Comparison of ENCODE assay signal across 8 mouse cellular contexts in the genomic region with DNA sequence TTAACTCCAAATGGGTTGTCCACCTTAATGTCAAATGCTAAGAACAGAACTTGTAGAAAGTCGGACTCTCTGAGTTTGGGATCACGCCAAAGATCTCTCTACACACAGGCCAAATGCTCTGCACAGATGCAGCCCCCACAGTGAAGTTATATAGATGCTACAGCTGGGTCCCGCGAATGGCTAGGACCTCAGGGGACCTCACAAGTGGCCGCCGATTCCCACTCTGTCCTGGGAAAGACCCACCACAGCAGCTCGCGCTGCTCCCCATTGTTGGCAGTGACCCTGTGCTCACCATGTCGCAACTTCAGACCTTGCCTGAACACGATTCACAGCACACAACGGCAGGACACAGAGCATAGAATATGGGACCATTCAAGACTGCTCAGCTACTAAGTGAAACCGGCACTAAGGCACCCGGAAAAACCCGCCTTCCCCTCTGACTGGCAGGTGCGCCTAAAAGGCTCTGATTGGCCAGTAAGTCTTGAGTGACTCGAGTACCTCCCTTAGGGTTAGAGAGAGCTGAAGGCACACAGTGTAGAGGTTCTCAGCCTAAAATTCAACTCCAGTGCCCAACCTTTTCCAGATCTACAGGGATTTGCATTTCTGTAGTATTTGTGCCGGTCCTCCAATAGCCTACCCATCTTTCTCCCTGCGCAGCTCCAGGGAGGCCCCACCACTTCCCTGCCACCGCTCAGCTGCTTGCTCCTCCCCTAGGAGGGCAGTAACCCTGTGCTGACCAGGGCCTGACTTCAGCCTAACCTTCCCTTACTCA. TPM values are rescaled to one million over a fixed set of nuclear protein-coding genes. Genes with fewer than 3 reads are reported as not detected.
DNase-seq lines count a peak whose midpoint lies in the region; ATAC-seq and TF ChIP-seq lines count a peak whose summit lies in the region.

No protein-coding gene starts in this region.

- TF ChIP-seq RAD21 in MEL (IDR thresholded peaks at IDR 0.05; ENCODE audit: low read depth, low read length): no peak

- TF ChIP-seq EP300 in MEL (IDR thresholded peaks at IDR 0.05; ENCODE audit: low read depth in 1 of 2, low read length in 2 of 2): no peak

- TF ChIP-seq CTCF in MEL (IDR thresholded peaks at IDR 0.05 in 2 of 3, conservative IDR thresholded peaks at IDR 0.05 in 1 of 3; ENCODE audit: control insufficient read depth in 1 of 3, insufficient read depth in 1 of 3, low read depth in 2 of 3, low read length in 3 of 3, poor library complexity in 1 of 3, severe bottlenecking in 1 of 3): no peak
- TF ChIP-seq CTCF in cerebellum, adult 2 months (IDR thresholded peaks at IDR 0.05; ENCODE audit: borderline replicate concordance, insufficient read depth, low read depth, low read length): no peak

- WGBS in cerebellum, adult 2 months: 2% methylated on average over 19 of the region's 19 CpGs
- WGBS in lung, embryonic 16.5 days: 1% methylated on average over 19 of the region's 19 CpGs

- peak overlapping the region; percentile 77 to 84 for H3K4me3 ChIP-seq in MEL (ENCODE audit: control insufficient read depth in 1 of 2, insufficient read depth in 1 of 2, low read depth in 2 of 2, low read length in 2 of 2)
- peak overlapping the region; percentile 75 for H3K4me3 ChIP-seq in cerebellum, adult 2 months (replicated peaks; ENCODE audit: insufficient read depth, low read depth, low read length)
- peak overlapping the region; percentile 57 for H3K4me3 ChIP-seq in lung, embryonic 16.5 days (ENCODE audit: low read length)

- H3K9ac ChIP-seq in MEL (ENCODE audit: control insufficient read depth, low read depth, low read length, poor library complexity, severe bottlenecking): peak overlapping the region; percentile 78
- peak overlapping the region; percentile 59 for H3K9ac ChIP-seq in lung, embryonic 16.5 days (ENCODE audit: low read length)

- peak overlapping the region; percentile 87 for H3K27ac ChIP-seq in MEL (ENCODE audit: control insufficient read depth, low read depth, low read length)
- peak overlapping the region; percentile 74; the same call in 1 of the 2 replicates for H3K27ac ChIP-seq in cerebellum, adult 2 months (ENCODE audit: insufficient read depth, low read length)
- peak overlapping the region; percentile 85 for H3K27ac ChIP-seq in lung, embryonic 16.5 days (ENCODE audit: low read length)

- no peaks in the 10 kb centered on the region; the same call in 1 of the 2 replicates for H3K79me2 ChIP-seq in MEL (ENCODE audit: control insufficient read depth, insufficient read depth, low read length, poor library complexity)

- H3K9me3 ChIP-seq in MEL (replicated peaks; ENCODE audit: insufficient read depth, low read length): no peaks in the 10 kb centered on the region
- 0 out of 2 replicates have a peak, but pooled peaks cover 2% of the 10 kb centered on the region for H3K9me3 ChIP-seq in lung, embryonic 16.5 days (ENCODE audit: control insufficient read depth, low read length)

- no peaks in the 10 kb centered on the region for H3K4me1 ChIP-seq in MEL (ENCODE audit: control insufficient read depth in 1 of 2, insufficient read depth in 2 of 2, low read length in 2 of 2)
- no peaks in the 10 kb centered on the region for H3K4me1 ChIP-seq in cerebellum, adult 2 months (ENCODE audit: control insufficient read depth, insufficient read depth, low read length)
- H3K4me1 ChIP-seq in lung, embryonic 16.5 days (replicated peaks; ENCODE audit: control insufficient read depth, insufficient read depth, low read length): no peaks in the 10 kb centered on the region

- peak; percentile 100 for ATAC-seq in hematopoietic stem cell, adult 5-6 weeks (replicated peaks in 1 of 2; ENCODE audit: insufficient read depth in 1 of 2, low FRiP score in 2 of 2, low TSS enrichment in 1 of 2, low read depth in 1 of 2, poor library complexity in 2 of 2, severe bottlenecking in 2 of 2)
- peak; percentile 99 for ATAC-seq in lung, embryonic 16.5 days (ENCODE audit: low read depth)

- peak in 1 of 2 experiments; percentile 75; a peak in 2 of 4 replicates for TF ChIP-seq POLR2A in MEL (IDR thresholded peaks at IDR 0.05; ENCODE audit: control insufficient read depth in 1 of 2, insufficient read depth in 1 of 2, low read depth in 1 of 2, low read length in 2 of 2, poor library complexity in 1 of 2)
- TF ChIP-seq POLR2A in cerebellum, adult 2 months (IDR thresholded peaks at IDR 0.05; ENCODE audit: borderline replicate concordance, insufficient read depth, low read length): peak; percentile 42; the same call in 1 of the 2 replicates

- DNase-seq in MEL (ENCODE audit: low read depth, low spot score): peak; percentile 95
- peak; percentile 87 for DNase-seq in cerebellum, adult 2 months
- DNase-seq in forelimb bud, embryonic 11.5 days (ENCODE audit: low read depth, low spot score): peak; percentile 69
- peak; percentile 73 for DNase-seq in layer of hippocampus, adult 9-10 months (ENCODE audit: low spot score)
- DNase-seq in ovary, postnatal 10 days (ENCODE audit: low spot score): peak; percentile 52
- DNase-seq in thymus, postnatal 10 days (ENCODE audit: low spot score in 2 of 2): peak; percentile 76 to 77

- peak overlapping the region; percentile 58 for H3K4me2 ChIP-seq in lung, embryonic 16.5 days (ENCODE audit: low read depth, low read length)

- H3K36me3 ChIP-seq in MEL (ENCODE audit: control insufficient read depth in 1 of 2, insufficient read depth in 2 of 2, low read length in 2 of 2): no peaks in the 10 kb centered on the region
- H3K36me3 ChIP-seq in lung, embryonic 16.5 days (ENCODE audit: control insufficient read depth, insufficient read depth, low read length): no peaks in the 10 kb centered on the region

- no peaks in the 10 kb centered on the region for H3K27me3 ChIP-seq in MEL (ENCODE audit: control insufficient read depth in 1 of 2, insufficient read depth in 2 of 2, low read length in 2 of 2)
- H3K27me3 ChIP-seq in cerebellum, adult 2 months (ENCODE audit: control insufficient read depth, insufficient read depth, low read length): no peaks in the 10 kb centered on the region
- no peaks in the 10 kb centered on the region for H3K27me3 ChIP-seq in lung, embryonic 16.5 days (ENCODE audit: control insufficient read depth, insufficient read depth, low read depth, low read length)

TF ChIP-seq in MEL, 35 proteins besides CTCF, POLR2A, EP300 and RAD21 (continues in another document):
- no peak for TF ChIP-seq USF2 (IDR thresholded peaks at IDR 0.05; ENCODE audit: borderline replicate concordance in 1 of 2, insufficient read depth in 1 of 2, low read depth in 1 of 2, low read length in 2 of 2)
- TF ChIP-seq MYC (IDR thresholded peaks at IDR 0.05; ENCODE audit: low read depth, low read length): no peak
- TF ChIP-seq ZMIZ1 (IDR thresholded peaks at IDR 0.05; ENCODE audit: low read depth, low read length): peak; percentile 62; the same call in 1 of the 2 replicates
- TF ChIP-seq MAFK (IDR thresholded peaks at IDR 0.05; ENCODE audit: borderline replicate concordance, low read depth, low read length): no peak
- peak; percentile 64; the same call in 1 of the 2 replicates for TF ChIP-seq NELFE (IDR thresholded peaks at IDR 0.05; ENCODE audit: low read depth, low read length)
- no peak for TF ChIP-seq MYB (IDR thresholded peaks at IDR 0.05; ENCODE audit: low read depth, low read length)
- TF ChIP-seq ZNF384 (IDR thresholded peaks at IDR 0.05; ENCODE audit: low read depth, low read length): no peak
- no peak for TF ChIP-seq CHD1 (IDR thresholded peaks at IDR 0.05; ENCODE audit: low read depth, low read length)
- peak; percentile 59 for TF ChIP-seq SIN3A (IDR thresholded peaks at IDR 0.05; ENCODE audit: low read length)
- TF ChIP-seq TBP (IDR thresholded peaks at IDR 0.05; ENCODE audit: low read depth, low read length): peak; percentile 59; the same call in 1 of the 2 replicates
- no peak for TF ChIP-seq GATA1 (IDR thresholded peaks at IDR 0.05; ENCODE audit: low read depth, low read length)

RNA-seq across cellular contexts. Expression of gene Gm17655, which starts 14.5 kb away (rescaled TPM):
- 2.9 and 3.1 TPM in 2 replicates for total RNA-seq in MEL (2012; rRNA removed)
- polyA plus RNA-seq in MEL (2012; ENCODE audit: insufficient read depth in 1 of 2, insufficient read length in 2 of 2, low read depth in 1 of 2, low replicate concordance in 2 of 2, missing spikeins in 1 of 2): 100 to 1,000 TPM in 1 of 2 experiments, 1 to 10 TPM in 1; 2.2 to 259 TPM
- polyA plus RNA-seq in cerebellum, adult 2 months (2012; rRNA removed): 1.6 and 2.1 TPM in 2 replicates
- 1.3 and 4.3 TPM in 2 replicates for total RNA-seq in hematopoietic stem cell, adult 5-6 weeks (2017)
- polyA plus RNA-seq in lung, embryonic 16.5 days (2015; fragmentation: Nextera tagmentation; extraction: Ambion mirVana): 4.8 and 6.0 TPM in 2 replicates

RNA-seq across cellular contexts. Expression of gene Gm35315, which starts 36.4 kb away (rescaled TPM):
- total RNA-seq in MEL (2012; rRNA removed): 1.8 and 2.2 TPM in 2 replicates
- 10 to 100 TPM in 1 of 2 experiments, 1 to 10 TPM in 1; 2.2 to 70.9 TPM for polyA plus RNA-seq in MEL (2012; ENCODE audit: insufficient read depth in 1 of 2, insufficient read length in 2 of 2, low read depth in 1 of 2, low replicate concordance in 2 of 2, missing spikeins in 1 of 2)
- polyA plus RNA-seq in cerebellum, adult 2 months (2012; rRNA removed): 0.78 and 0.79 TPM in 2 replicates
- 1.5 and 4.4 TPM in 2 replicates for total RNA-seq in hematopoietic stem cell, adult 5-6 weeks (2017)
- polyA plus RNA-seq in lung, embryonic 16.5 days (2015; fragmentation: Nextera tagmentation; extraction: Ambion mirVana): 1.4 and 1.6 TPM in 2 replicates

RNA-seq across cellular contexts. Expression of gene Plcxd1, which starts 41.9 kb away (rescaled TPM):
- total RNA-seq in MEL (2012; rRNA removed): 0.46 and 0.77 TPM in 2 replicates
- 1 to 10 TPM in 1 of 2 experiments, not detected in 1; 2.5 TPM for polyA plus RNA-seq in MEL (2012; ENCODE audit: insufficient read depth in 1 of 2, insufficient read length in 2 of 2, low read depth in 1 of 2, low replicate concordance in 2 of 2, missing spikeins in 1 of 2)
- 7.2 and 7.8 TPM in 2 replicates for polyA plus RNA-seq in cerebellum, adult 2 months (2012; rRNA removed)
- total RNA-seq in hematopoietic stem cell, adult 5-6 weeks (2017): 0.38 and 0.45 TPM in 2 replicates
- polyA plus RNA-seq in lung, embryonic 16.5 days (2015; fragmentation: Nextera tagmentation; extraction: Ambion mirVana): 3.0 and 3.9 TPM in 2 replicates

RNA-seq across cellular contexts. Expression of gene Gtpbp6, which starts 50.2 kb away (rescaled TPM):
- 39.7 and 50.2 TPM in 2 replicates for total RNA-seq in MEL (2012; rRNA removed)
- 10 to 100 TPM in 1 of 2 experiments, not detected in 1; 59.1 TPM for polyA plus RNA-seq in MEL (2012; ENCODE audit: insufficient read depth in 1 of 2, insufficient read length in 2 of 2, low read depth in 1 of 2, low replicate concordance in 2 of 2, missing spikeins in 1 of 2)
- 145 and 152 TPM in 2 replicates for polyA plus RNA-seq in cerebellum, adult 2 months (2012; rRNA removed)
- 21.9 and 26.9 TPM in 2 replicates for total RNA-seq in hematopoietic stem cell, adult 5-6 weeks (2017)
- polyA plus RNA-seq in lung, embryonic 16.5 days (2015; fragmentation: Nextera tagmentation; extraction: Ambion mirVana): 34.6 and 34.8 TPM in 2 replicates

RNA-seq across cellular contexts. Expression of gene Zfp605, which starts 52.1 kb away (rescaled TPM):
- total RNA-seq in MEL (2012; rRNA removed): 4.0 and 5.2 TPM in 2 replicates
- polyA plus RNA-seq in MEL (2012; ENCODE audit: insufficient read depth in 1 of 2, insufficient read length in 2 of 2, low read depth in 1 of 2, low replicate concordance in 2 of 2, missing spikeins in 1 of 2): 1 to 10 TPM in 1 of 2 experiments, not detected in 1; 4.7 TPM
- 7.0 and 7.5 TPM in 2 replicates for polyA plus RNA-seq in cerebellum, adult 2 months (2012; rRNA removed)
- 12.0 and 16.3 TPM in 2 replicates for total RNA-seq in hematopoietic stem cell, adult 5-6 weeks (2017)
- polyA plus RNA-seq in lung, embryonic 16.5 days (2015; fragmentation: Nextera tagmentation; extraction: Ambion mirVana): 3.6 and 3.7 TPM in 2 replicates

Comparison
In these comparisons a context has a peak if more than half of its experiments do, and no peak if none do; other contexts are left out.
1. Peak in every context shown above with its lines: DNase-seq, ATAC-seq, H3K4me3 ChIP-seq and H3K27ac ChIP-seq.